18 mouse cellular contexts compared by ENCODE assay signal in the genomic region with DNA sequence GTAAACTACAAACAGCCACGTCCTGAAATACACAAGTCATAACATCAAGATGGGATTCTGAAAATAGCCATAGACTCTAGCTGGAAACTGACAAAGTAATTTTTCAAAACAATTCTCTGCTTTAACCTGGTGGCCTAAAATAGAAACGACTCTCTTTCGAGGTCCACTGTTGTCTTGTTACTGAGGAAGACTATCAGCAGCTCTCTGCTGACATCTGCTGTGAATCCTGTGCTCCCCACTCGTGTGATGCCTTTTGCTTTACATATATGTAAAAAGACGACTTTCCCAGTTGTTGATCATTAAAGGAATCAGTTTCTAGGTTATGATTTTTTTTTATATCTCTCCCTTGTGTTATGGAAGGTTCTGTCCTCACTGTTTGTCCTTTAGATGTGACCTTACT.
DNase-seq lines count a peak whose midpoint lies in the region; ATAC-seq and TF ChIP-seq lines count a peak whose summit lies in the region.
"Had no signal": no experiment of that assay in that cellular context is flagged by ENCODE, and none has a peak within 500 bp of the region (broad histone marks: within the 10 kb centered on the region; RNA-seq: fewer than 3 reads in every experiment).

No protein-coding gene starts in this region.

- TF ChIP-seq POLR2A in heart, adult 2 months (IDR thresholded peaks at IDR 0.05; ENCODE audit: insufficient read depth, low read depth, low read length) = no peak
- no peak for TF ChIP-seq POLR2A in cortical plate, adult 2 months (IDR thresholded peaks at IDR 0.05; ENCODE audit: extremely low read depth, insufficient read depth, low read length)

- no peaks in the 10 kb centered on the region for H3K79me2 ChIP-seq in heart, adult 2 months (replicated peaks; ENCODE audit: control insufficient read depth, insufficient read depth, low read length)

- TF ChIP-seq CTCF in heart, adult 2 months (IDR thresholded peaks at IDR 0.05) = peak; percentile 68
- TF ChIP-seq CTCF in liver, postnatal 0 days (IDR thresholded peaks at IDR 0.05; ENCODE audit: low read depth) = peak; percentile 41
- TF ChIP-seq CTCF in cortical plate, adult 2 months (IDR thresholded peaks at IDR 0.05; ENCODE audit: extremely low read depth, insufficient read depth, low read length) = peak; percentile 37; the same call in 1 of the 2 replicates

- intact Hi-C loops in heart, adult 2 months (cut with DNase I) = no loop called here
- intact Hi-C loops in heart, postnatal 10 days (cut with DNase I) = no loop called here

- TF ChIP-seq EP300 in heart, adult 2 months (IDR thresholded peaks at IDR 0.05; ENCODE audit: insufficient read depth, low read depth, low read length) = 0 out of 2 replicates have a peak, but pooled peaks have one; percentile 7
- TF ChIP-seq EP300 in liver, postnatal 0 days (IDR thresholded peaks at IDR 0.05; ENCODE audit: low read depth) = no peak

- ATAC-seq in hindbrain, embryonic 13.5 days (ENCODE audit: low FRiP score) = no peak
- ATAC-seq in hindbrain, embryonic 11.5 days (ENCODE audit: low FRiP score) = no peak
- no peak for ATAC-seq in liver, postnatal 0 days
- ATAC-seq: intestine, embryonic 15.5 days had no signal

- no peaks in the 10 kb centered on the region for H3K9me3 ChIP-seq in hindbrain, embryonic 13.5 days
- H3K9me3 ChIP-seq in hindbrain, embryonic 11.5 days (ENCODE audit: control insufficient read depth, low read length) = no peaks in the 10 kb centered on the region
- no peaks in the 10 kb centered on the region for H3K9me3 ChIP-seq in liver, postnatal 0 days (ENCODE audit: low read length)
- H3K9me3 ChIP-seq: embryonic facial prominence, embryonic 13.5 days; forebrain, embryonic 10.5 days; intestine, embryonic 15.5 days; liver, embryonic 13.5 days; neural tube, embryonic 12.5 days had no signal

- DNase-seq in heart, adult 2 months = no peak
- no peak for DNase-seq in heart, postnatal 10 days
- no peak for DNase-seq in hindbrain, embryonic 11.5 days (ENCODE audit: low spot score)
- no peak for DNase-seq in liver, postnatal 0 days
- DNase-seq in liver = no peak
- DNase-seq in spleen, postnatal 14 days (ENCODE audit: low spot score in 2 of 2) = no peak
- DNase-seq: B cell, adult 2 months; cerebellum, adult 11-12 months; kidney, postnatal 36 days; left cerebral cortex, postnatal 4 days; liver, embryonic 13.5 days; right cerebral cortex, postnatal 14 days had no signal

- peak overlapping the region; percentile 51 for H3K27ac ChIP-seq in heart, adult 2 months
- H3K27ac ChIP-seq in hindbrain, embryonic 13.5 days = peak overlapping the region; percentile 2; the same call in 1 of the 2 replicates
- H3K27ac ChIP-seq in hindbrain, embryonic 11.5 days (ENCODE audit: low read depth, low read length) = no peak overlapping the region
- H3K27ac ChIP-seq in liver, postnatal 0 days (ENCODE audit: low read depth) = no peak overlapping the region
- no peak overlapping the region for H3K27ac ChIP-seq in cortical plate, adult 2 months (ENCODE audit: insufficient read depth, low read length)
- H3K27ac ChIP-seq: embryonic facial prominence, embryonic 13.5 days; forebrain, embryonic 10.5 days; intestine, embryonic 15.5 days; liver, embryonic 13.5 days; neural tube, embryonic 12.5 days had no signal

- H3K9ac ChIP-seq in heart, adult 2 months (ENCODE audit: low read depth, low read length) = no peak overlapping the region
- H3K9ac ChIP-seq in hindbrain, embryonic 13.5 days = no peak overlapping the region
- H3K9ac ChIP-seq in hindbrain, embryonic 11.5 days (ENCODE audit: low read depth, low read length) = no peak overlapping the region
- H3K9ac ChIP-seq in liver, postnatal 0 days (replicated peaks) = no peak overlapping the region
- H3K9ac ChIP-seq: embryonic facial prominence, embryonic 13.5 days; intestine, embryonic 15.5 days; liver, embryonic 13.5 days; neural tube, embryonic 12.5 days had no signal

- no peak overlapping the region for H3K4me2 ChIP-seq in hindbrain, embryonic 13.5 days
- no peak overlapping the region for H3K4me2 ChIP-seq in hindbrain, embryonic 11.5 days (replicated peaks; ENCODE audit: low read depth, low read length)
- no peak overlapping the region for H3K4me2 ChIP-seq in liver, postnatal 0 days (ENCODE audit: low read depth, low read length)
- H3K4me2 ChIP-seq: embryonic facial prominence, embryonic 13.5 days; intestine, embryonic 15.5 days; liver, embryonic 13.5 days; neural tube, embryonic 12.5 days had no signal

- H3K4me1 ChIP-seq in heart, adult 2 months (ENCODE audit: control insufficient read depth, insufficient read depth, low read length) = peaks cover 2% of the 10 kb centered on the region; the same call in 1 of the 2 replicates
- peaks cover 18% of the 10 kb centered on the region for H3K4me1 ChIP-seq in hindbrain, embryonic 13.5 days (replicated peaks)
- H3K4me1 ChIP-seq in hindbrain, embryonic 11.5 days (replicated peaks; ENCODE audit: control insufficient read depth, insufficient read depth, low read length) = no peaks in the 10 kb centered on the region
- H3K4me1 ChIP-seq in liver, postnatal 0 days (ENCODE audit: insufficient read depth) = peaks cover 5% of the 10 kb centered on the region; the same call in 1 of the 2 replicates
- peaks cover 5% of the 10 kb centered on the region for H3K4me1 ChIP-seq in cortical plate, adult 2 months (ENCODE audit: control insufficient read depth, insufficient read depth, low read length)
- H3K4me1 ChIP-seq: intestine, embryonic 15.5 days had no signal

- no peaks in the 10 kb centered on the region for H3K27me3 ChIP-seq in heart, adult 2 months (ENCODE audit: control insufficient read depth, insufficient read depth, low read length)
- no peaks in the 10 kb centered on the region for H3K27me3 ChIP-seq in hindbrain, embryonic 13.5 days
- H3K27me3 ChIP-seq in hindbrain, embryonic 11.5 days (ENCODE audit: control insufficient read depth, insufficient read depth, low read length) = no peaks in the 10 kb centered on the region
- no peaks in the 10 kb centered on the region for H3K27me3 ChIP-seq in liver, postnatal 0 days (ENCODE audit: insufficient read depth, low read length)
- H3K27me3 ChIP-seq: embryonic facial prominence, embryonic 13.5 days; intestine, embryonic 15.5 days; liver, embryonic 13.5 days; neural tube, embryonic 12.5 days had no signal

- H3K4me3 ChIP-seq in heart, adult 2 months = no peak overlapping the region
- no peak overlapping the region for H3K4me3 ChIP-seq in hindbrain, embryonic 13.5 days
- no peak overlapping the region for H3K4me3 ChIP-seq in hindbrain, embryonic 11.5 days (ENCODE audit: low read depth, low read length)
- no peak overlapping the region for H3K4me3 ChIP-seq in liver, postnatal 0 days (ENCODE audit: low read depth, low read length)
- no peak overlapping the region for H3K4me3 ChIP-seq in cortical plate, adult 2 months (ENCODE audit: insufficient read depth, low read length)
- H3K4me3 ChIP-seq: embryonic facial prominence, embryonic 13.5 days; forebrain, embryonic 10.5 days; intestine, embryonic 15.5 days; liver, embryonic 13.5 days; neural tube, embryonic 12.5 days had no signal

- H3K36me3 ChIP-seq in heart, adult 2 months (ENCODE audit: control insufficient read depth, insufficient read depth, low read length) = peaks cover 3% of the 10 kb centered on the region; the same call in 1 of the 2 replicates
- peaks cover 22% of the 10 kb centered on the region for H3K36me3 ChIP-seq in hindbrain, embryonic 13.5 days
- no peaks in the 10 kb centered on the region for H3K36me3 ChIP-seq in hindbrain, embryonic 11.5 days (ENCODE audit: control insufficient read depth, insufficient read depth, low read length)
- peaks cover 11% of the 10 kb centered on the region for H3K36me3 ChIP-seq in liver, postnatal 0 days (replicated peaks; ENCODE audit: insufficient read depth, low read length)

- 29% methylated on average over 5 of the region's 5 CpGs for WGBS in heart, adult 2 months
- WGBS in hindbrain, embryonic 13.5 days = 62% methylated on average over 5 of the region's 5 CpGs
- 73% methylated on average over 5 of the region's 5 CpGs for WGBS in hindbrain, embryonic 11.5 days
- 41% methylated on average over 5 of the region's 5 CpGs for WGBS in liver, postnatal 0 days (ENCODE audit: insufficient replicate concordance)

Comparison
In these comparisons a context has a peak if more than half of its experiments do, and no peak if none do; other contexts are left out.
1. H3K27ac ChIP-seq: peak in heart, adult 2 months (single experiment) and hindbrain, embryonic 13.5 days (single experiment); none in hindbrain, embryonic 11.5 days (single experiment), liver, postnatal 0 days (single experiment) and cortical plate, adult 2 months (single experiment).
2. Peak in every context shown above with its lines, with median percentiles within 50 percentile points of each other: CTCF ChIP-seq.